Mouse (Mus musculus) testis, adult 2 months (tissue): ENCODE measurements around the gene Baz2b. TPM values are rescaled to one million over a fixed set of nuclear protein-coding genes. Genes with fewer than 3 reads are reported as not detected.
"Not testable (repeated sequence)": the region's sequence is repeated elsewhere in the genome, so short reads cannot be mapped to it uniquely, and the experiment has no call there.

ENCODE experiments used
- H3K27ac ChIP-seq: fragments of 200-500 bp; 2 replicates; pipeline ENCODE4 v1.5.1; 2012; ENCODE audit warnings: low read depth, low read length; ENCODE audit not compliant: control insufficient read depth, insufficient read depth
- H3K27me3 ChIP-seq: fragments of 200-500 bp; 2 replicates; pipeline ENCODE4 v1.6.1; 2012; ENCODE audit warnings: mild to moderate bottlenecking, low read length, moderate library complexity; ENCODE audit not compliant: control insufficient read depth, insufficient read depth
- H3K36me3 ChIP-seq: fragments of 200-500 bp; 2 replicates; pipeline ENCODE4 v1.6.1; 2012; ENCODE audit warnings: mild to moderate bottlenecking, low read length; ENCODE audit not compliant: control insufficient read depth, insufficient read depth
- H3K4me1 ChIP-seq: fragments of 200-500 bp; 2 replicates; pipeline ENCODE4 v1.6.1; 2012; ENCODE audit warnings: low read length; ENCODE audit not compliant: control insufficient read depth, insufficient read depth
- H3K4me3 ChIP-seq: fragments of 200-500 bp; 2 replicates; pipeline ENCODE4 v1.5.1; 2012; ENCODE audit warnings: low read depth, mild to moderate bottlenecking, low read length, moderate library complexity, mixed read lengths; ENCODE audit not compliant: control insufficient read depth
- CTCF ChIP-seq: fragments of 200-500 bp; IDR thresholded peaks from 2 replicates; pipeline ENCODE4 v1.5.1; 2012; ENCODE audit warnings: low read depth, mild to moderate bottlenecking, inconsistent platforms, low read length, moderate library complexity; ENCODE audit not compliant: control insufficient read depth, insufficient read depth, insufficient replicate concordance
- POLR2A ChIP-seq: fragments of 200-500 bp; IDR thresholded peaks from 2 replicates; pipeline ENCODE4 v1.6.1; 2012; ENCODE audit warnings: low read depth, mild to moderate bottlenecking, inconsistent platforms, low read length, moderate library complexity; ENCODE audit not compliant: control insufficient read depth
- polyA plus RNA-seq: library from polyadenylated mRNA; depleted of rRNA; stranded (reverse); fragments of >200 nt; gene quantifications from 2 replicates; pipeline ENCODE4 v1.2.3, GENCODE M21; 2012; rRNA removed

Baz2b gene
- polyA plus RNA-seq, 1 experiment: 20.0 TPM

DNA sequence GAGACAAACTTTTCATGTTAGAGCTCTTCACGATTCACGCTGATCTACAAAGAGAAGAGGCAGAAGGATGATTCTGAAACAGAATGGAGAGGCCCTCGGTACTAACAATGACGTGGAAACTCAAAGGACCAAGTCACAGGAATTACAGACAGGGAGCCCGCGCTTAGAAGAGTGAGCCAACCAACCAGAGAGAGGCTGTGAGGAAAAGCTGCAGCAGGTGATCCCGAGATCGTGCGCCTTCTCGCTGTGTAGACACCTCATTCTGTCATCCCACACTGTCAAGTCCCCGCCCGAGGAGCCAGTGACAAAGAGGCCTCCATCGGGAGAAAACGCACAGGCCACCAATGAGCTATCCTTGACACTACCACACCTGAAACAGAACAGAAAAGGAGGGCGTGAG is 333.2 kb downstream of the Baz2b start:
- peaks cover 4% of the 10 kb centered on the region for H3K4me1 ChIP-seq
- H3K27me3 ChIP-seq: no peaks in the 10 kb centered on the region
- no peak overlapping the region for H3K4me3 ChIP-seq
- no peaks in the 10 kb centered on the region for H3K36me3 ChIP-seq
- TF ChIP-seq CTCF: no peak
- TF ChIP-seq POLR2A: no peak
- no peak overlapping the region for H3K27ac ChIP-seq

DNA sequence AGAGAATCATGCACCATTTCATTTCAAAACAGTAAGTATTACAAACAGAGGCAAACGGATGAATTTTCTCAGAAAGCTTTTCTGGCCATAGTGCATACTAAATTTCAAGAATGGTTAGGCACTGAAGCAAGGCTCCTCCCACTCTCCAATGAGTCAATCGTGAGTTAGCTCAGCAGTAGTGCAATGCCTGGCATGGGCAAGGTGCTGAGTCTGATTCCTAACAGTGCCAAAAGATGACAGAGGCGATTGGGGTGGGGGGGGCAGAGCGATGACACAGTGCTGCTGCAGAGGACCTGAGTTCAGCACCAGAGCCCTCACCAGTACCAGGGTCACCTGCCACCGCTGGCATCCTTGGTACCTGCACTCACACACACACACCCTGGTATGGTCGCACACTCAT is 339.1 kb downstream of the Baz2b start:
- no peak overlapping the region for H3K4me3 ChIP-seq
- H3K36me3 ChIP-seq: no peaks in the 10 kb centered on the region
- H3K4me1 ChIP-seq: no peaks in the 10 kb centered on the region
- H3K27ac ChIP-seq: no peak overlapping the region
- no peak for TF ChIP-seq POLR2A
- no peak for TF ChIP-seq CTCF
- H3K27me3 ChIP-seq: no peaks in the 10 kb centered on the region

DNA sequence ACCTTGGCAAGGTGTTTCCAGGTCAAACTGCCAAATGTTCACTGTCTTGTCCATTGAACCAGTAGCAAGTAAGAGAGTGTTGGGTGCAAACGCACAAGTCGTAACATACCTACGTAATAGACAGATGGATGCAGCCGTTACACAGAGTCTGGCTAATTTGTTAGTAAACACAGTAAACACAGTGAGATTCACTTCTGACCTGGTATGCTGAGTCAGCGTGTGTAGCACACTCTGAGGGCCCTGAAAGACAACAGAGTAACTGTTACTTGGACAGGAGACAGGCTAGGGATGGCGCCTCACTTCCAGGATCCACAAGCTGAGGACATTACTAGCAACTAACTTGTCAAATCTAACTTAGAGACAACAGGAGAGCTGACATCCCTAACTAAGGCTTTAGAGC is 347.0 kb downstream of the Baz2b start:
- Histone ChIP-seq H3K27me3 (no peaks in the 10 kb centered on the region), H3K4me1 (no peaks in the 10 kb centered on the region), H3K27ac (no peak overlapping the region), H3K4me3 (no peak overlapping the region), H3K36me3 (no peaks in the 10 kb centered on the region)
- TF ChIP-seq CTCF: no peak
- TF ChIP-seq POLR2A: no peak

DNA sequence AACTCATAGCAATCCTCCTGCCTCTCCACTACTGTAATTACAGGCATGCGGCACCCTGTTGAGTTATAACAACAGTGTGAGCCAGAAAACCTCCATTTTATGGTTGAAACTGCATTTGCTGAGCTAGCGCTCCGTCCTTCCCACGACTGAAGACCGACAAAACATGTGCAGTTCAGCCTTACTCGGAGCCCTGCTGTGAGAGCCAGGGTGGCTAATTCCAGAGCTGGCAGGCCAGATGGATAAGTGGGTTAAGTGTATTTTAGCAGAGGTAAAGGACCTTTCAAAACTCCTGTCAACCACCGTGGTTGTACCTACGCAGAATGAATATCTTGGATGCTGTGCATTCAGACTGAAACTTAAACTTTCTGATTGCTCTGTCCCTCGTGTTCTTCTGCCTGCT is 355.3 kb downstream of the Baz2b start:
- TF ChIP-seq POLR2A (no peak), CTCF (no peak)
- H3K36me3 ChIP-seq: no peaks in the 10 kb centered on the region
- H3K4me3 ChIP-seq: no peak overlapping the region
- H3K27ac ChIP-seq: no peak overlapping the region
- no peaks in the 10 kb centered on the region for H3K4me1 ChIP-seq
- H3K27me3 ChIP-seq: no peaks in the 10 kb centered on the region

DNA sequence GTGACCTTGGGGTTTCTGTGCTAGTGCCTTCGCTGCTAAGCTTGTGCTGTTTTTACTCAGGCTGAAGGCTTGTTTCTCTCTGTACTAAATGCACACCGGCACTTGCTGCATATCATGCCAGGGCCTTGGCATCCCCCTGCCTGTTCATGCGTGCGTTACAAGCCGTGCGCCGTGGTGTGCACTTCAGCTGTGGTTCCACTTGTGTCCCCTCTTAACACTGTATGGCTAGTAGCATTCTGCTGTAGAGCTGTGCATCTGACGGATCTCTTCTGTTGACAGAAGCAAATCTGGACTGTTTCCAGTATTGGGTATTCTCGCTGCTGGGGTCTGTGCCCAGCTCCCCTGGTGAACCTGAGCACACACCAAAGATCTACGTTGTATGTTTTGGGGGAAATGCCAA is 356.1 kb downstream of the Baz2b start:
- H3K36me3 ChIP-seq: no peaks in the 10 kb centered on the region
- no peak overlapping the region for H3K4me3 ChIP-seq
- no peaks in the 10 kb centered on the region for H3K27me3 ChIP-seq
- H3K4me1 ChIP-seq: no peaks in the 10 kb centered on the region
- no peak for TF ChIP-seq CTCF
- no peak for TF ChIP-seq POLR2A
- H3K27ac ChIP-seq: no peak overlapping the region

DNA sequence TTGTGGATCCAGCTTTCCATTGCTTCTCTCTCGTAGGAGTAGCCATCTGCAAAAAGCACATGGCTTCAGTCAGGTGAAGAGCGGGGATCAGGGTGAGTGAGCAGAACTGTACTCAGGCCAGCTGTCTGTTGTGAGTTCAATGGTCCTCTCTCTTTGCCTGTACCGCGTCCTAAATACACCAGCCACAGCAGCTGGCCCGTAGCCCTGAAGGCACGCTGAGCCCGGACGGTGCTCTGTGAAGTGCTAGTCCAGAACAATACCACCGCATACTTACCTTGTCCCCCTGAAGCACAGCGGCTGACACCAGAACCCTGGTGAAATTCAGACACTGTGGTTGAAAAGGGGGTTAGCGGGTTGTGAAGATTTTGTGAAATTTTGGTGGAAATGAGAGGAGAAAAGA is 356.7 kb downstream of the Baz2b start:
- no peaks in the 10 kb centered on the region for H3K4me1 ChIP-seq
- H3K36me3 ChIP-seq: no peaks in the 10 kb centered on the region
- H3K27me3 ChIP-seq: no peaks in the 10 kb centered on the region
- no peak overlapping the region for H3K27ac ChIP-seq
- no peak overlapping the region for H3K4me3 ChIP-seq
- TF ChIP-seq CTCF: no peak
- no peak for TF ChIP-seq POLR2A

DNA sequence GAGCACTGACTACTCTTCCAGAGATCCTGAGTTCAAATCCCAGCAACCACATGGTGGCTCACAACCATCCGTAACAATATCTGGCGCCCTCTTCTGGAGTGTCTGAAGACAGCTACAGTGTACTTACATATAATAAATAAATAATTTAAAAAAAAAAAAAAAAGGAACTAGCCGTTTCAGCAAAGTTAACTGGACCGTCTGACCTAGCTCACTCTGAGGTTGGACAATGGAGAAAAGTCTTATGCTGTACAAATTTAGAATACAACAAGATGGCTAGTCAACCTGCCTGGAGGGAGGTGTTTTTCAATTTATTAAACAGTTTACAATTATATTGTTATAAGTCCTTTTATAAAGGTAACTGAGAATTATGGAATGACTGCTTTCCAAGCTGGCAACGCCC is 357.8 kb downstream of the Baz2b start:
- H3K4me3 ChIP-seq, H3K4me1 ChIP-seq, H3K36me3 ChIP-seq, H3K27me3 ChIP-seq, H3K27ac ChIP-seq: not testable (repeated sequence)

Other genes starting within 250 kb of the Baz2b start
- 17.8 and 22.3 TPM in 2 replicates for gene March7, start within 50 bp of the Baz2b start, polyA plus RNA-seq
- 7.5 and 8.6 TPM in 2 replicates for gene Cd302, start 74.6 kb upstream of the Baz2b start, polyA plus RNA-seq
- 0.45 and 0.54 TPM in 2 replicates for gene Ly75, start 173.5 kb upstream of the Baz2b start, polyA plus RNA-seq